Mouse (Mus musculus): ENCODE measurements at regions not wholly inside any gene's neighbourhood (a gene's known extent, or its start where the extent isn't known, plus 50 kb on each side); places are given as distances from the start of the nearest gene placed in this dataset.

DNA sequence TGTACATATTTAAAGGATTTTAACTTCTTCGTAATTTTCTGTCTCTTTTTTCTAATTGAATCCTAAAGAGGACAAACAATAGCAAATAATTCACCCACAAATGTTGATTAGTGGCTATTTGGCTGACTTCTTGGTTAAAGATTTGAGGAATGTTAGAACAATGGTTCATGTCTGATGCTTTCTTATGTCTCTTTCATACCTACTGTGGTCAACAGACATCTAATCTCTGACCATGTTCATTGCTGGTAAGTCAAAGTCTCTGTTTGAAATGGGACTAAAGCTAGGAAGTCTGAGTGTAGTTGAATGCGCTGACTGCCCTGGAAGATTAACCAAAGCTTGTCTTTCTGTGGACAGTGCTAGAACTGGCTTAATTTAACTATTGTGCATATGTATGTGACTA lies 321.5 kb upstream of the Adam34 start:
- TF ChIP-seq CTCF (IDR thresholded peaks at IDR 0.05; ENCODE audit: low read depth): no peak
- TF ChIP-seq EP300 (optimal IDR thresholded peaks at IDR 0.05): no peak
